8 mouse cellular contexts compared by ENCODE assay signal in genomic region chr7:63912234-63912810, GRCm38 (mm10). TPM values are rescaled to one million over a fixed set of nuclear protein-coding genes. Genes with fewer than 3 reads are reported as not detected.
DNase-seq lines count a peak whose midpoint lies in the region; ATAC-seq and TF ChIP-seq lines count a peak whose summit lies in the region.

No protein-coding gene starts in this region.

- peak; percentile 8; the same call in 1 of the 2 replicates for TF ChIP-seq CTCF in lung, postnatal 0 days (IDR thresholded peaks at IDR 0.05)

- WGBS in neural tube, embryonic 11.5 days = 23% methylated on average over 7 of the region's 7 CpGs
- WGBS in forebrain, embryonic 16.5 days = 20% methylated on average over 7 of the region's 7 CpGs
- 20% methylated on average over 7 of the region's 7 CpGs for WGBS in hindbrain, embryonic 14.5 days
- 23% methylated on average over 7 of the region's 7 CpGs for WGBS in lung, postnatal 0 days

- TF ChIP-seq EP300 in lung, postnatal 0 days (IDR thresholded peaks at IDR 0.05) = no peak

- no peaks in the 10 kb centered on the region for H3K36me3 ChIP-seq in neural tube, embryonic 11.5 days (ENCODE audit: control insufficient read depth, insufficient read depth, low read length)
- no peaks in the 10 kb centered on the region for H3K36me3 ChIP-seq in forebrain, embryonic 16.5 days (ENCODE audit: control insufficient read depth, insufficient read depth)
- no peaks in the 10 kb centered on the region for H3K36me3 ChIP-seq in hindbrain, embryonic 14.5 days (replicated peaks; ENCODE audit: control insufficient read depth, insufficient read depth)
- H3K36me3 ChIP-seq in lung, postnatal 0 days (ENCODE audit: insufficient read depth, low read length) = no peaks in the 10 kb centered on the region

- peak; percentile 27; the same call in 1 of the 2 replicates for ATAC-seq in neural tube, embryonic 11.5 days (ENCODE audit: insufficient read depth, low FRiP score, low TSS enrichment)
- ATAC-seq in forebrain, embryonic 16.5 days = peak; percentile 37
- ATAC-seq in hindbrain, embryonic 14.5 days (ENCODE audit: low FRiP score) = peak; percentile 12; the same call in 1 of the 2 replicates
- peak; percentile 49 for ATAC-seq in lung, postnatal 0 days
- ATAC-seq in CD4-positive, CD25-positive, alpha-beta regulatory T cell, adult 4 months = no peak

- peaks cover 19% of the 10 kb centered on the region for H3K4me1 ChIP-seq in neural tube, embryonic 11.5 days (ENCODE audit: control insufficient read depth, insufficient read depth, low read length)
- peaks cover 36% of the 10 kb centered on the region for H3K4me1 ChIP-seq in forebrain, embryonic 16.5 days (replicated peaks; ENCODE audit: control insufficient read depth, insufficient read depth, low read length)
- peaks cover 49% of the 10 kb centered on the region for H3K4me1 ChIP-seq in hindbrain, embryonic 14.5 days (replicated peaks; ENCODE audit: control insufficient read depth, insufficient read depth, low read length)
- peaks cover 73% of the 10 kb centered on the region for H3K4me1 ChIP-seq in lung, postnatal 0 days (ENCODE audit: insufficient read depth, low read depth, low read length)

- no peaks in the 10 kb centered on the region for H3K27me3 ChIP-seq in neural tube, embryonic 11.5 days (ENCODE audit: control insufficient read depth, insufficient read depth, low read length)
- H3K27me3 ChIP-seq in forebrain, embryonic 16.5 days (replicated peaks; ENCODE audit: control insufficient read depth, insufficient read depth, low read length) = no peaks in the 10 kb centered on the region
- no peaks in the 10 kb centered on the region for H3K27me3 ChIP-seq in hindbrain, embryonic 14.5 days (ENCODE audit: control insufficient read depth, insufficient read depth, low read length)
- no peaks in the 10 kb centered on the region for H3K27me3 ChIP-seq in lung, postnatal 0 days (replicated peaks; ENCODE audit: insufficient read depth, low read length)

- no peak overlapping the region for H3K4me2 ChIP-seq in neural tube, embryonic 11.5 days (ENCODE audit: low read depth)
- no peak overlapping the region for H3K4me2 ChIP-seq in forebrain, embryonic 16.5 days (ENCODE audit: low read length)
- no peak overlapping the region for H3K4me2 ChIP-seq in hindbrain, embryonic 14.5 days (replicated peaks)
- H3K4me2 ChIP-seq in lung, postnatal 0 days (replicated peaks; ENCODE audit: low read depth, low read length) = peak overlapping the region; percentile 32

- no peak overlapping the region for H3K27ac ChIP-seq in neural tube, embryonic 11.5 days (ENCODE audit: low read depth, low read length)
- peak overlapping the region; percentile 54 for H3K27ac ChIP-seq in forebrain, embryonic 16.5 days (ENCODE audit: low read length)
- H3K27ac ChIP-seq in hindbrain, embryonic 14.5 days = peak overlapping the region; percentile 64
- peak overlapping the region; percentile 97 for H3K27ac ChIP-seq in lung, postnatal 0 days (ENCODE audit: low read length)

- no peak overlapping the region for H3K9ac ChIP-seq in neural tube, embryonic 11.5 days (ENCODE audit: low read length)
- H3K9ac ChIP-seq in forebrain, embryonic 16.5 days (replicated peaks; ENCODE audit: low read depth, low read length) = no peak overlapping the region
- no peak overlapping the region for H3K9ac ChIP-seq in hindbrain, embryonic 14.5 days
- H3K9ac ChIP-seq in lung, postnatal 0 days (replicated peaks; ENCODE audit: low read depth) = no peak overlapping the region

- no peak for DNase-seq in neural tube, embryonic 11.5 days (ENCODE audit: low spot score)
- no peak for DNase-seq in neural tube, embryonic 10.5 days (ENCODE audit: extremely low spot score, low spot score)
- DNase-seq in hindbrain, embryonic 14.5 days (ENCODE audit: low spot score) = no peak
- DNase-seq in lung, postnatal 0 days (ENCODE audit: low spot score) = peak; percentile 92
- peak; percentile 74 for DNase-seq in skeletal muscle tissue, adult 2 months (ENCODE audit: low read depth, low spot score)
- DNase-seq in T-cell, adult 2 months (ENCODE audit: low spot score) = no peak

- no peak overlapping the region for H3K4me3 ChIP-seq in neural tube, embryonic 11.5 days (ENCODE audit: low read depth, low read length)
- no peak overlapping the region for H3K4me3 ChIP-seq in forebrain, embryonic 16.5 days (replicated peaks; ENCODE audit: low read length)
- H3K4me3 ChIP-seq in hindbrain, embryonic 14.5 days (replicated peaks; ENCODE audit: low read length) = no peak overlapping the region
- no peak overlapping the region for H3K4me3 ChIP-seq in lung, postnatal 0 days (ENCODE audit: low read depth, low read length)

- H3K9me3 ChIP-seq in neural tube, embryonic 11.5 days (ENCODE audit: control insufficient read depth, low read length) = no peaks in the 10 kb centered on the region
- H3K9me3 ChIP-seq in forebrain, embryonic 16.5 days (ENCODE audit: control insufficient read depth, low read length) = no peaks in the 10 kb centered on the region
- H3K9me3 ChIP-seq in hindbrain, embryonic 14.5 days (ENCODE audit: control insufficient read depth, low read length) = no peaks in the 10 kb centered on the region
- no peaks in the 10 kb centered on the region for H3K9me3 ChIP-seq in lung, postnatal 0 days (ENCODE audit: low read length)

RNA-seq across cellular contexts. Expression of gene E030018B13Rik, which starts 4.3 kb away (rescaled TPM):
- not detected in 2 replicates for polyA plus RNA-seq in neural tube, embryonic 11.5 days (2014; fragmentation: Nextera tagmentation; extraction: Ambion mirVana)
- polyA plus RNA-seq in forebrain, embryonic 16.5 days (2015; fragmentation: Nextera tagmentation; extraction: Ambion mirVana) = 0.35 TPM in 1 of 2 replicates, not detected in the other
- not detected in 2 replicates for polyA plus RNA-seq in hindbrain, embryonic 14.5 days (2014; fragmentation: Nextera tagmentation; extraction: Ambion mirVana)
- 0.18 and 0.27 TPM in 2 replicates for polyA plus RNA-seq in lung, postnatal 0 days (2015; fragmentation: Nextera tagmentation; extraction: Ambion mirVana)
- not detected for polyA plus RNA-seq in CD4-positive, CD25-positive, alpha-beta regulatory T cell, adult 4 months (2017; shearing (Covaris generic))

RNA-seq across cellular contexts. Expression of gene Klf13, which starts 26.4 kb away (rescaled TPM):
- 31.6 and 33.8 TPM in 2 replicates for polyA plus RNA-seq in neural tube, embryonic 11.5 days (2014; fragmentation: Nextera tagmentation; extraction: Ambion mirVana)
- 31.1 and 33.7 TPM in 2 replicates for polyA plus RNA-seq in forebrain, embryonic 16.5 days (2015; fragmentation: Nextera tagmentation; extraction: Ambion mirVana)
- polyA plus RNA-seq in hindbrain, embryonic 14.5 days (2014; fragmentation: Nextera tagmentation; extraction: Ambion mirVana) = 25.2 and 25.4 TPM in 2 replicates
- 78.2 and 89.0 TPM in 2 replicates for polyA plus RNA-seq in lung, postnatal 0 days (2015; fragmentation: Nextera tagmentation; extraction: Ambion mirVana)
- 100 to 1,000 TPM; 209 to 217 TPM for polyA plus RNA-seq in CD4-positive, CD25-positive, alpha-beta regulatory T cell, adult 4 months (2017; shearing (Covaris generic))

Comparison
In these comparisons a context has a peak if more than half of its experiments do, and no peak if none do; other contexts are left out.
1. DNase-seq: peak in lung, postnatal 0 days (single experiment) and skeletal muscle tissue, adult 2 months (single experiment); none in neural tube, embryonic 11.5 days (single experiment), neural tube, embryonic 10.5 days (single experiment), hindbrain, embryonic 14.5 days (single experiment) and T-cell, adult 2 months (single experiment).